Mouse (Mus musculus) thymus, adult 2 months (tissue): ENCODE measurements around the gene Fut11.

Experiments used
- CTCF ChIP-seq: fragments of 200-500 bp; IDR thresholded peaks from 2 replicates; pipeline ENCODE4 v1.5.1; 2012; ENCODE audit warnings: mild to moderate bottlenecking, control low read depth, low read length, moderate library complexity, borderline replicate concordance; ENCODE audit not compliant: control insufficient read depth, poor library complexity, insufficient read depth; ENCODE audit errors: extremely low read depth
- POLR2A ChIP-seq: fragments of 200-500 bp; IDR thresholded peaks from 2 replicates; pipeline ENCODE4 v1.6.1; 2012; ENCODE audit warnings: mild to moderate bottlenecking, low read length, control low read depth, moderate library complexity; ENCODE audit not compliant: control insufficient read depth, poor library complexity, insufficient read depth; ENCODE audit errors: extremely low read depth

DNA sequence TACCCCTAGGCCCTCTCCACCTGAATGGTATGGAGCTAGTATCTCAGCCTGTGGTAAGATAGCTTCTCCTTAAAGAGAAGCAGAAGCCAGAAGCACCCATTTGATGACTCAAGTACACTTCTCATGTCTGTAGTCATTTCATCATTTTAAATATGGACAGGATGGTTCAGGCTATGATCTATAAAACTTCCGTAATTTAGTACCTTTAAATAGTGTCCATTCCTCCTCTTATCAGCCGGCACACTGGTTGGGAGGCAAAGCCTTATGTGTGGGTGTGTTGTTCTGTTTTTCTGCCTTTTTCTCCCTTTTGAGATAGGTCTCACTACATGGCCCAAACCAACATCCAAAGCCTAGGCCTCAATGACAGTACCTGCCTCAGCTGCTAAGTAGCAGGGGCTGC, 3.7 kb downstream of the Fut11 start:
- no peak for TF ChIP-seq CTCF
- TF ChIP-seq POLR2A = no peak
